Mouse (Mus musculus): ENCODE measurements around the gene Ciapin1. TPM values are rescaled to one million over a fixed set of nuclear protein-coding genes. Genes with fewer than 3 reads are reported as not detected.
"Not testable (repeated sequence)": the region's sequence is repeated elsewhere in the genome, so short reads cannot be mapped to it uniquely, and the experiment has no call there.

Gene Ciapin1
- polyA plus RNA-seq, 1 experiment from 2014 or later = 72.7 TPM

DNA sequence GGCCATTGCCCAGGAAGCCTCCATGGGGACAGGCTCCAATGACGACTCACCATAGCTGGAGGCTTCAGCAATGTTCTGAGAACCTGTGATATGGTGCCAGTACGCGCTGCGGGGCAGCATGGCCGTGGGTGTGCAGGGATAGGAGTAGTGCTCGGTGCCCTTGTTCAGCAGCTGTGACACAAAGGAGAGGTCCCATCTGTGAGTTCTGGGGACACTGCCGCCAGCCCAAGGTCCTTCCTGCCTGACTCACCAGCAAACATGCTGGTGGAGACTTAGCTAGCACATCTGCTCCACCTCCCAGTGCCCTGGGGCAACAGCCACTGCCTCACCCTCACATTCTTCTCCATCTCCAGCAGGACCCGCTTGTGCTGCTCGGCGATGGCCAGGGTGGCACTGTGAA, 27.1 kb upstream of the Ciapin1 start:
- 81% methylated on average over 10 of the region's 10 CpGs for WGBS
- no peak overlapping the region for H3K27ac ChIP-seq (replicated peaks in 1 of 2; ENCODE audit: control insufficient read depth in 1 of 2, insufficient read depth in 1 of 2, low read depth in 2 of 2, low read length in 2 of 2)
- H3K4me2 ChIP-seq (ENCODE audit: low read length) = no peak overlapping the region
- H3K27me3 ChIP-seq (ENCODE audit: control insufficient read depth, insufficient read depth, low read length) = no peaks in the 10 kb centered on the region
- H3K9ac ChIP-seq (ENCODE audit: low read length) = no peak overlapping the region
- H3K4me1 ChIP-seq (ENCODE audit: control insufficient read depth in 2 of 2, insufficient read depth in 2 of 2, low read length in 2 of 2) = peaks cover 16 to 22% of the 10 kb centered on the region in 2 experiments
- H3K36me3 ChIP-seq (ENCODE audit: control insufficient read depth, insufficient read depth, low read length) = peaks cover 77% of the 10 kb centered on the region
- no peak for ATAC-seq (ENCODE audit: insufficient number of reproducible peaks, insufficient read depth, low FRiP score, low read depth)
- no peak overlapping the region for H3K4me3 ChIP-seq (ENCODE audit: control insufficient read depth in 1 of 2, insufficient read depth in 1 of 2, low read depth in 1 of 2, low read length in 2 of 2)
- no peaks in the 10 kb centered on the region for H3K9me3 ChIP-seq (ENCODE audit: control insufficient read depth, low read length)

DNA sequence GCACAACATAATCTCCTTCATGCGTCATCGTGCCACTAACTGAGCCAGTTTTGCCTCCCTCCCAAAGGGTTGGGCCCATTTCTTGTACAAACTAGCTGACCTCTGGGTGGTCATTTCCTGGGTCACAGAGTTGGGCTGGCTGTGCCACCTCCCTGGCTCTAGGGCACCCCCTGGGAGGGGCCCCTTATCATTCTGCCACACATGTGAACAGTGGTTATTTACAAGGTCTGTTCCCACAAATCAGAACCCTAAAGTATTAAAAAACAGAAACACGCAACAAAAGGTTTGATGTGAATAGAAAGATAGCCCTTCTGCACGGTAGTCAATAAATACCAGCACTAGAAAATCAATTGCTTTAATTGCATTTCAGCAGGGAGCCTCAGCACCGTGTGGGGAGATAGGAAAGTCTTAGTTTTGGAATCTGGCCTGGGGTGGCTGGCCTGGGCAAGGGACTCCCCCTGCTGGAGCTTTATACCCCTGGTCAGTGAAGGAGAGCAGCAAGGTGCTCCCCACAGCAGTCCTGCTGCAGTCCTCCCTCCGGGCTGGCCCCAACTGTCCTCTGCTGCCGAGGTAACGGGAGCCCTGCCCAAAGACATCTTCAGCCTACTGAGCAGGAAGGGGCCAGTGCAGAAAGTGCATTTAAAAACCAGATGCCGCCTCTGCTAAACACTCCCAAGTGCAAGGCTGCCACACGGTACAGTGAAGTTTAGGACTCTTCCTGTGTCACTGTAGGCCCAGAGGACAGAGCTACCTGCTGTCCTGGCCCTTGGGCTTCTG, 25.9 kb upstream of the Ciapin1 start:
- no peaks in the 10 kb centered on the region for H3K27me3 ChIP-seq (ENCODE audit: control insufficient read depth, insufficient read depth, low read length)
- no peak overlapping the region for H3K9ac ChIP-seq (ENCODE audit: low read length)
- no peak overlapping the region for H3K4me3 ChIP-seq (ENCODE audit: control insufficient read depth in 1 of 2, insufficient read depth in 1 of 2, low read depth in 1 of 2, low read length in 2 of 2)
- ATAC-seq (ENCODE audit: insufficient number of reproducible peaks, insufficient read depth, low FRiP score, low read depth) = no peak
- peaks cover 7 to 11% of the 10 kb centered on the region in 2 experiments for H3K4me1 ChIP-seq (ENCODE audit: control insufficient read depth in 2 of 2, insufficient read depth in 2 of 2, low read length in 2 of 2)
- H3K9me3 ChIP-seq (ENCODE audit: control insufficient read depth, low read length) = no peaks in the 10 kb centered on the region
- WGBS = 62% methylated on average over 10 of the region's 10 CpGs
- H3K27ac ChIP-seq (replicated peaks in 1 of 2; ENCODE audit: control insufficient read depth in 1 of 2, insufficient read depth in 1 of 2, low read depth in 2 of 2, low read length in 2 of 2) = no peak overlapping the region
- no peak overlapping the region for H3K4me2 ChIP-seq (ENCODE audit: low read length)
- peaks cover 87% of the 10 kb centered on the region for H3K36me3 ChIP-seq (ENCODE audit: control insufficient read depth, insufficient read depth, low read length)

DNA sequence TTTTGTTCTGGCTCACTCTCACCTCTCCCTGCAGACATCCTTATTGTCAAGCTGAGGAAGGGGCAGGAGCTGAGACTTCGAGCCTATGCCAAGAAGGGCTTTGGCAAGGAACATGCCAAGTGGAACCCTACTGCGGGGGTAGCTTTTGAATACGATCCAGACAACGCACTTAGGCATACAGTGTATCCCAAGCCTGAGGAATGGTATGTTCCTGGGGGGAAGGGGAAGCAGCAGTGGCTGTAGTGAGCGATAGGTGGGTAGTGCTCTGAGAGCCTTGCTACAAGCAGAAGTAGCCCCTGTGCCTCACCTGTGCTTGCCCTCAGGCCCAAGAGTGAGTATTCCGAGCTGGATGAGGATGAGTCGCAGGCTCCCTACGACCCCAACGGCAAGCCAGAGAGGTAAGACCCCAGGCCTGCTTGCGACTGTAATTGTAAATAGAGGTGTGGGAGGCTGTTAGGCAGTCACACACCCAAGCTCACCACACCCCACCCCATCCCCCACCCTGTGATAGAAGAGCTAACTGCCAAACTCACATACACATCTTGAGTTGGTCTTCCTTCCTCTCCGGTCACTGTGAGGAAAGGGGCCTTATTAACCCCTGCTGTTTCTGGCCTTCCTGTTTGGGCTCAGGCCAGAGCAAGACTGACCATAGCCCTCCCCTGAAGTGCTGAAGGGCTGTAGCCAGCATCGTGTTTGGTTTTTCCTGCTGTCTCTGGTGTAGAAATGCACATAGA, 24.5 kb upstream of the Ciapin1 start:
- Histone ChIP-seq H3K9ac (ENCODE audit: low read length) (no peak overlapping the region), H3K36me3 (ENCODE audit: control insufficient read depth, insufficient read depth, low read length) (peaks cover 88% of the 10 kb centered on the region), H3K4me2 (ENCODE audit: low read length) (no peak overlapping the region), H3K4me3 (ENCODE audit: control insufficient read depth in 1 of 2, insufficient read depth in 1 of 2, low read depth in 1 of 2, low read length in 2 of 2) (no peak overlapping the region), H3K9me3 (ENCODE audit: control insufficient read depth, low read length) (no peaks in the 10 kb centered on the region), H3K4me1 (ENCODE audit: control insufficient read depth in 2 of 2, insufficient read depth in 2 of 2, low read length in 2 of 2) (peaks cover 0 to 9% of the 10 kb centered on the region in 2 experiments; a peak in 1 of 4 replicates), H3K27ac (replicated peaks in 1 of 2; ENCODE audit: control insufficient read depth in 1 of 2, insufficient read depth in 1 of 2, low read depth in 2 of 2, low read length in 2 of 2) (peak overlapping the region; percentile 62 to 63; a peak in 2 of 4 replicates), H3K27me3 (ENCODE audit: control insufficient read depth, insufficient read depth, low read length) (no peaks in the 10 kb centered on the region)
- peak; percentile 13; the same call in 1 of the 2 replicates for ATAC-seq (ENCODE audit: insufficient number of reproducible peaks, insufficient read depth, low FRiP score, low read depth)
- WGBS = 72% methylated on average over 12 of the region's 12 CpGs

DNA sequence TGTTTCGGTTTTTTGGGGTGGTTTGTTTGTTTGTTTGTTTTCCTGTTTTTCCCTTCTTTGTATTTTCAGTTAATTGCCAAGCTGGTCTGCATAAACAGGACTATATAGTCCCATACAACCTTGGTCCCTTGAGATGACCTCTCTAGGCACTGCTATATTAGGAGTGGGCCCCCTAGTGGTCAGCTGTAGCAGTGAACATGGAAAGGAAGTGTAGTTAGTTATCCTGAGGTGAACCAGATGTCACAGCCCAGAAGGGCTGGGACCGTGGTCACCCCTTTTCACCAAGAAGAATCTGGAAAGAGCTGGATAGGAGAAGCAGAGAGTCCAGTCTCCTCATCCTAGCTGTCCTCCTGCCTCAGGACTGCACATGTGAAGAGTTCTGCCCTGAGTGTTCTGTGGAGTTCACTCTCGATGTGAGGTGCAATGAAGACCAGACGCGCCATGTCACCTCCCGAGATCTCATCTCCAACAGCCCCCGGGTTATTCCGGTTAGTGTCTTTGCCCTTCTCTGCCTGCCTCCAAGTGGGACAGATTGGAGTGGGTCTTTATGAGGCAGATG, 23.3 kb upstream of the Ciapin1 start:
- no peak for ATAC-seq (ENCODE audit: insufficient number of reproducible peaks, insufficient read depth, low FRiP score, low read depth)
- Histone ChIP-seq H3K27ac (replicated peaks in 1 of 2; ENCODE audit: control insufficient read depth in 1 of 2, insufficient read depth in 1 of 2, low read depth in 2 of 2, low read length in 2 of 2) (no peak overlapping the region), H3K4me3 (ENCODE audit: control insufficient read depth in 1 of 2, insufficient read depth in 1 of 2, low read depth in 1 of 2, low read length in 2 of 2) (no peak overlapping the region), H3K4me1 (ENCODE audit: control insufficient read depth in 2 of 2, insufficient read depth in 2 of 2, low read length in 2 of 2) (peaks cover 0 to 9% of the 10 kb centered on the region in 2 experiments; a peak in 1 of 4 replicates), H3K9ac (ENCODE audit: low read length) (no peak overlapping the region), H3K36me3 (ENCODE audit: control insufficient read depth, insufficient read depth, low read length) (peaks cover 76% of the 10 kb centered on the region), H3K27me3 (ENCODE audit: control insufficient read depth, insufficient read depth, low read length) (no peaks in the 10 kb centered on the region), H3K4me2 (ENCODE audit: low read length) (no peak overlapping the region), H3K9me3 (ENCODE audit: control insufficient read depth, low read length) (no peaks in the 10 kb centered on the region)
- WGBS = 65% methylated on average over 8 of the region's 8 CpGs

DNA sequence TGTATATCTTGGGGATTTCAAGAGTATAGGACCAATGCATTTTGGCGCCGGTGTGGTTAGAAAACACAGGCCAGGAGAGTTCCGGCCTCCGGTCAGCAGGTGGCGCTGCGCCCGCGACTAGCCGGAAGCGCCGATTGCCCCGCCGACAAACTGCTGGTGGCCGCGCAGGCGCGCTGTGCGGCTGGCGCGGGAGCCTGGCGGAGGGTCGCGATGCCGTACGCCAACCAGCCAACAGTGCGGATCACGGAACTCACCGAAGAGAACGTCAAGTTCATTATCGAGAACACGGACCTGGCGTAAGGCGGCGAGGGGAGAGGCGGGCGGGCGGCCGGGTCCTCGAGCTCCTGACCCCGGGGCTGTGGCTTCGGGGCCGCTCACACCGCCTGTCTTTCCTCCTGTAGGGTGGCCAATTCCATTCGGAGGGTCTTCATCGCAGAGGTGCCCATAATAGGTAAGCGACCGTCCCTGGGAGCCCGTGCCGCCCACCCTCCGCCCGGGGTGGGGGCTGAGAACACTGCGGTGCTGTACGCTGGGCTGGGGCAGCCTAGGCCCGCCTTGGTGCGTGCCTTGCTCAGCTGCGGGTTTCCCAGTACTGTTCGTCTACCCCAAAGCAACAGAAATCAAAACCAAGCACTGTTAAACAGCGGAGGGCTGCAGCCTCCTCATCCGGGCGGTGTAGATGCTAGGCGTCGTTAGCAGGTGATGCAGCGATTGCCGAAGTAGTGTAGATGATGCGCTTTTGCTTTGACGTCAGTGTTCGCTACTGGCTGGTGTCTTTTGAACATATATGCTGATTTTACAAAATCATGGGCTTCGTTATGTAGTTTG, 19.4 kb upstream of the Ciapin1 start, which contains the start of gene Polr2c:
Gene Polr2c, plus strand, starts transcription at position 105 of the 828 bp plus-strand sequence.
- peak; percentile 52 for ATAC-seq (ENCODE audit: insufficient number of reproducible peaks, insufficient read depth, low FRiP score, low read depth)
- WGBS = under 1% methylated on average over 68 of the region's 68 CpGs
- H3K27me3 ChIP-seq (ENCODE audit: control insufficient read depth, insufficient read depth, low read length) = no peaks in the 10 kb centered on the region
- peak within 1 kb of the TSS; percentile 98 for H3K9ac ChIP-seq (ENCODE audit: low read length)
- H3K9me3 ChIP-seq (ENCODE audit: control insufficient read depth, low read length) = no peaks in the 10 kb centered on the region
- peak within 1 kb of the TSS; percentile 88 to 99 for H3K4me3 ChIP-seq (ENCODE audit: control insufficient read depth in 1 of 2, insufficient read depth in 1 of 2, low read depth in 1 of 2, low read length in 2 of 2)
- peaks cover 73% of the 10 kb centered on the region for H3K36me3 ChIP-seq (ENCODE audit: control insufficient read depth, insufficient read depth, low read length)
- H3K4me2 ChIP-seq (ENCODE audit: low read length) = peak within 1 kb of the TSS; percentile 92
- H3K4me1 ChIP-seq (ENCODE audit: control insufficient read depth in 2 of 2, insufficient read depth in 2 of 2, low read length in 2 of 2) = peaks cover 0 to 9% of the 10 kb centered on the region in 2 experiments; a peak in 1 of 4 replicates
- H3K27ac ChIP-seq (replicated peaks in 1 of 2; ENCODE audit: control insufficient read depth in 1 of 2, insufficient read depth in 1 of 2, low read depth in 2 of 2, low read length in 2 of 2) = peak within 1 kb of the TSS; percentile 42 to 66

DNA sequence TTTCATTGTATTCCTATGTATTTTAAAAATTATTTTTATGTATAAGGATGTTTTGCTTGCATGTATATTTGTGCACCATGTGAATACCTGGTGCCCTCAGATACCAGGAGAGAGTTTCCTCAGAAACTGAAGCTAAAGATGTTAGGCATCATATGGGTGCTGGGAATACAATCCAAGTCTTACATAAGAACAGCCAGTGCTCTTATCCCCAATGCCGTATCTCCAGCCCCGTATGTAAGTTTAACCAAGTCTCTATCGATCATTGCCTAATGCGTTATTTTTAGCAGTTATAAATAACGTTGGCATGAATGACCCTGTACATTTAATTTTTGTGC, 18.8 kb upstream of the Ciapin1 start:
- H3K4me2 ChIP-seq (ENCODE audit: low read length) = peak overlapping the region; percentile 92

DNA sequence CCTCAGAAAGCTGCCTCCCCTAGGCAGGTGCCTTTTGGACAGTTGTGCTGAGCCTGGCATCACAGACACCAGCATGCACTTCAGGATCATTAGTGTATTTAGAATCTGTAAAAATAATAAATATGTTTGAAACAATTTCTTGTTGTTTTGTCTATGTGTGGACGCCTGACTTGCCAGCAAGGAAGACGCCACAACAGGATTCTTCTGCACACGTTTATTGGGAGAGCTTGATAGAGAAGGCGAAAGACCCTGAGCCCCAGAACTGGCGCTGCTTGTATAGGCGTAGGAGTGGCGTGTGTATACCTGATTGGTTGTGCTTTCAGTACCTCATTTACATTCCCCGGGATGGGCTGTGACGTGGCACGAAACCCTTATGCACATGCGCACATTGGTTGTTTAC, 16.6 kb upstream of the Ciapin1 start:
- H3K27me3 ChIP-seq (ENCODE audit: control insufficient read depth, insufficient read depth, low read length); H3K9ac ChIP-seq (ENCODE audit: low read length); H3K27ac ChIP-seq (replicated peaks in 1 of 2; ENCODE audit: control insufficient read depth in 1 of 2, insufficient read depth in 1 of 2, low read depth in 2 of 2, low read length in 2 of 2); H3K4me2 ChIP-seq (ENCODE audit: low read length); H3K4me3 ChIP-seq (ENCODE audit: control insufficient read depth in 1 of 2, insufficient read depth in 1 of 2, low read depth in 1 of 2, low read length in 2 of 2); H3K9me3 ChIP-seq (ENCODE audit: control insufficient read depth, low read length); H3K4me1 ChIP-seq (ENCODE audit: control insufficient read depth in 2 of 2, insufficient read depth in 2 of 2, low read length in 2 of 2); ATAC-seq (ENCODE audit: insufficient number of reproducible peaks, insufficient read depth, low FRiP score, low read depth): not testable (repeated sequence)
- 89% methylated on average over 11 of the region's 11 CpGs for WGBS
- H3K36me3 ChIP-seq (ENCODE audit: control insufficient read depth, insufficient read depth, low read length) = peaks cover 75% of the 10 kb centered on the region

More for the DNA sequence above, 18.8 kb upstream of the Ciapin1 start:
- H3K36me3 ChIP-seq (ENCODE audit: control insufficient read depth, insufficient read depth, low read length) = peaks cover 73% of the 10 kb centered on the region
- H3K27me3 ChIP-seq (ENCODE audit: control insufficient read depth, insufficient read depth, low read length) = no peaks in the 10 kb centered on the region
- peaks cover 0 to 9% of the 10 kb centered on the region in 2 experiments; a peak in 1 of 4 replicates for H3K4me1 ChIP-seq (ENCODE audit: control insufficient read depth in 2 of 2, insufficient read depth in 2 of 2, low read length in 2 of 2)
- H3K4me3 ChIP-seq (ENCODE audit: control insufficient read depth in 1 of 2, insufficient read depth in 1 of 2, low read depth in 1 of 2, low read length in 2 of 2) = peak overlapping the region in 1 of 2 experiments; percentile 99; a peak in 2 of 4 replicates
- 29% methylated on average over 5 of the region's 5 CpGs for WGBS
- no peak for ATAC-seq (ENCODE audit: insufficient number of reproducible peaks, insufficient read depth, low FRiP score, low read depth)
- no peaks in the 10 kb centered on the region for H3K9me3 ChIP-seq (ENCODE audit: control insufficient read depth, low read length)
- H3K27ac ChIP-seq (replicated peaks in 1 of 2; ENCODE audit: control insufficient read depth in 1 of 2, insufficient read depth in 1 of 2, low read depth in 2 of 2, low read length in 2 of 2) = no peak overlapping the region
- H3K9ac ChIP-seq (ENCODE audit: low read length) = peak overlapping the region; percentile 98
